Mouse (Mus musculus): ENCODE data around the gene Exoc2.

- TF ChIP-seq EP300 (IDR thresholded peaks at IDR 0.05; ENCODE audit: low read depth) (no peak), CTCF (IDR thresholded peaks at IDR 0.05; ENCODE audit: low read depth) (no peak)
Measured at GRCm38 (mm10) chr13:30911931-30912625, 61.8 kb downstream of the Exoc2 start.
